9 mouse cellular contexts compared by ENCODE assay signal in genomic region chr11:95119990-95120632, GRCm38 (mm10). TPM values are rescaled to one million over a fixed set of nuclear protein-coding genes. Genes with fewer than 3 reads are reported as not detected.
DNase-seq lines count a peak whose midpoint lies in the region; ATAC-seq and TF ChIP-seq lines count a peak whose summit lies in the region.
"Had no signal": no experiment of that assay in that cellular context is flagged by ENCODE, and none has a peak within 500 bp of the region (broad histone marks: within the 10 kb centered on the region; RNA-seq: fewer than 3 reads in every experiment).

TSS of gene Dlx3 (plus strand) at chr11:95120119.

- under 1% methylated on average over 55 of the region's 55 CpGs for WGBS in neural tube, embryonic 11.5 days

- H3K27ac ChIP-seq in testis, adult 2 months (ENCODE audit: control insufficient read depth, insufficient read depth, low read depth, low read length) = no peak within 1 kb of the TSS
- H3K27ac ChIP-seq in neural tube, embryonic 11.5 days (ENCODE audit: low read depth, low read length) = no peak within 1 kb of the TSS

- peaks cover 11% of the 10 kb centered on the region for H3K4me1 ChIP-seq in testis, adult 2 months (ENCODE audit: control insufficient read depth, insufficient read depth, low read length)
- H3K4me1 ChIP-seq in neural tube, embryonic 11.5 days (ENCODE audit: control insufficient read depth, insufficient read depth, low read length) = peaks cover 4% of the 10 kb centered on the region; the same call in 1 of the 2 replicates

- H3K9ac ChIP-seq in neural tube, embryonic 11.5 days (ENCODE audit: low read length) = no peak within 1 kb of the TSS; the same call in 1 of the 2 replicates

- ATAC-seq in neural tube, embryonic 11.5 days (ENCODE audit: insufficient read depth, low FRiP score, low TSS enrichment) = 0 out of 2 replicates have a peak, but pooled peaks have one; percentile 31
- ATAC-seq in megakaryocyte-erythroid progenitor cell, adult 5-6 weeks (replicated peaks; ENCODE audit: low FRiP score, low TSS enrichment, poor library complexity, severe bottlenecking) = no peak

- no peak for TF ChIP-seq POLR2A in testis, adult 2 months (IDR thresholded peaks at IDR 0.05; ENCODE audit: control insufficient read depth, low read depth, low read length)

- H3K9me3 ChIP-seq in neural tube, embryonic 11.5 days (ENCODE audit: control insufficient read depth, low read length) = no peaks in the 10 kb centered on the region

- no peaks in the 10 kb centered on the region; the same call in 1 of the 2 replicates for H3K27me3 ChIP-seq in testis, adult 2 months (ENCODE audit: control insufficient read depth, insufficient read depth, low read length)
- peaks cover 73% of the 10 kb centered on the region for H3K27me3 ChIP-seq in neural tube, embryonic 11.5 days (ENCODE audit: control insufficient read depth, insufficient read depth, low read length)

- no peak for TF ChIP-seq CTCF in testis, adult 2 months (IDR thresholded peaks at IDR 0.05; ENCODE audit: control insufficient read depth, insufficient read depth, insufficient replicate concordance, low read depth, low read length)

- peak; percentile 52 for DNase-seq in adrenal gland, postnatal 10 days
- DNase-seq in adrenal gland, adult 8-10 months = no peak
- no peak for DNase-seq in testis, postnatal 14 days (ENCODE audit: low spot score)
- DNase-seq in kidney, postnatal 14 days = peak; percentile 55
- DNase-seq in neural tube, embryonic 11.5 days (ENCODE audit: low spot score) = peak; percentile 81
- no peak for DNase-seq in MN1 (ENCODE audit: low spot score)

- H3K36me3 ChIP-seq in testis, adult 2 months (ENCODE audit: control insufficient read depth, insufficient read depth, low read length) = no peaks in the 10 kb centered on the region
- H3K36me3 ChIP-seq in neural tube, embryonic 11.5 days (ENCODE audit: control insufficient read depth, insufficient read depth, low read length) = no peaks in the 10 kb centered on the region

- peak within 1 kb of the TSS; percentile 22 for H3K4me3 ChIP-seq in testis, adult 2 months (ENCODE audit: control insufficient read depth, low read depth, low read length)
- peak within 1 kb of the TSS; percentile 37 for H3K4me3 ChIP-seq in neural tube, embryonic 11.5 days (ENCODE audit: low read depth, low read length)

- H3K4me2 ChIP-seq in neural tube, embryonic 11.5 days (ENCODE audit: low read depth) = peak within 1 kb of the TSS; percentile 63

RNA-seq across cellular contexts. Expression of gene Dlx3, which starts in this region (rescaled TPM):
- total RNA-seq in adrenal gland, postnatal 10 days (2021) = under 1 TPM in 1 of 2 experiments, not detected in 1; 0.60 TPM
- not detected for total RNA-seq in adrenal gland, adult 8-10 months (2022)
- polyA plus RNA-seq in testis, adult 2 months (2012; rRNA removed) = 0.04 TPM in 2 replicates
- 1.8 and 2.2 TPM in 2 replicates for polyA plus RNA-seq in neural tube, embryonic 11.5 days (2014; fragmentation: Nextera tagmentation; extraction: Ambion mirVana)
- total RNA-seq in megakaryocyte-erythroid progenitor cell, adult 5-6 weeks (2014; fragmentation: Nextera tagmentation) = not detected in 2 replicates
- not detected in 2 replicates for total RNA-seq in megakaryocyte-erythroid progenitor cell, adult 5-6 weeks (2017)
- total RNA-seq: common myeloid progenitor, adult 5-6 weeks had no signal

Comparison
In these comparisons a context has a peak if more than half of its experiments do, and no peak if none do; other contexts are left out.
1. Peak in DNase-seq in adrenal gland, postnatal 10 days; RNA of the gene not detected or under 1 TPM.
2. DNase-seq: peak in kidney, postnatal 14 days (single experiment) and neural tube, embryonic 11.5 days (single experiment); none in adrenal gland, adult 8-10 months (single experiment), testis, postnatal 14 days (single experiment) and MN1 (single experiment).